Mouse (Mus musculus) small intestine, adult 10 weeks (tissue): ENCODE data around the gene Txndc15. TPM values are rescaled to one million over a fixed set of nuclear protein-coding genes. Genes with fewer than 3 reads are reported as not detected.

Source experiments
- polyA plus RNA-seq: library from polyadenylated mRNA; stranded (reverse); fragments of 350-450 nt; fragmentation: Illumina TruSeq; extraction: RNeasy Lipid Tissue Mini Kit (QIAGEN cat#74804); gene quantifications from one replicate; pipeline ENCODE4 v1.2.3, GENCODE M21; 2014; ENCODE audit warnings: low replicate concordance

Gene Txndc15
- polyA plus RNA-seq, result 83.0 TPM

GRCm38 (mm10) chr13:55714501-55715166 lies at the start of gene Txndc15:
TSS of gene Txndc15 (plus strand) at chr13:55714650.

DNA sequence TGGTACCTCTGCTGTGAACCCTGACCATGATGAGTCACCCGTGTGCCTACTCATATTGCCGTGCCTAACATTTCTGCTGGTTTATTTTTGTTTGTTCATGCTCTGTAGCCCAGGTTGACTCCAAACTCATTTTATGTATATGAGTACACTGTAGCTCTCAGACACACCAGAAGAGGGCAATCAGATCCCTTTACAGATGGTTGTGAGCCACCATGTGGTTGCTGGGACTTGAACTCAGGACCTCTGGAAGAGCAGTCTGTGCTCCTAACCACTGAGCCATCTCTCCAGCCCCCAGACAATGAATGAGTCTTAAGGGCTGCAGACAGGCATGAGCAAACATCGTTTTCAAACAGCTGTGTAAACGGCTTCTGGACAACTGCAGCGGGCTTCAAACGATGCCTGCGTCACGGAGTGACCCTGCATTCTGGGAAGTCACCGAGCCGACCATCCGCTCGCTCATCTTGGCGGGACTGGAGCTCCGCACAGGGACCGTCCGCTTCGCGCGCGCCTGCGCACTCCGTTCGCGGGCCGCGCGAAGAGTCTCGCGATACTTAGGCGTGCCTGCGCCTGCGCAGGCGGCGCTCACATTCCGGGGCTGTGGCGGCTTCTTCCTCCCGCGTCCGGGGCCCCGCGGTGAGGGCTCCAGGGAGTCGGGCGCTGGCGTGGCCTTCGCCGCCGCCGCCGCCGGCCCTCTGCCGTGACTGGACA lies 21.8 kb upstream of the Txndc15 start, which contains the start of gene B230219D22Rik:
TSS of gene B230219D22Rik (plus strand) at position 590 of the 708 bp plus-strand sequence.

GRCm38 (mm10) chr13:55727120-55727838 lies 12.8 kb downstream of the Txndc15 start, which contains the start of gene Pcbd2:
TSS of gene Pcbd2 (plus strand) at chr13:55727368.

Other genes with a start within 250 kb of the Txndc15 start
- 0.26 TPM for gene Dbn1, start 226.5 kb upstream of the Txndc15 start, polyA plus RNA-seq
- 0.26 TPM for gene Pdlim7, start 201.0 kb upstream of the Txndc15 start, polyA plus RNA-seq
- 0.19 TPM for gene Dok3, start 185.4 kb upstream of the Txndc15 start, polyA plus RNA-seq
- 1.0 TPM for gene Ddx41, start 178.0 kb upstream of the Txndc15 start, polyA plus RNA-seq
- gene Fam193b, start 143.5 kb upstream of the Txndc15 start, polyA plus RNA-seq, result 3.7 TPM
- gene Tmed9, start 140.9 kb upstream of the Txndc15 start, polyA plus RNA-seq, result 22.9 TPM
- gene B4galt7, start 114.8 kb upstream of the Txndc15 start, polyA plus RNA-seq, result 1.4 TPM
- gene Caml, start 91.6 kb upstream of the Txndc15 start, polyA plus RNA-seq, result 48.8 TPM
- 63.4 TPM for gene Ddx46, start 79.6 kb upstream of the Txndc15 start, polyA plus RNA-seq
- gene B230219D22Rik, start 21.5 kb upstream of the Txndc15 start, polyA plus RNA-seq, result 83.1 TPM
- gene Pcbd2, start 12.7 kb downstream of the Txndc15 start, polyA plus RNA-seq, result 12.2 TPM
- gene Catsper3, start 69.9 kb downstream of the Txndc15 start, polyA plus RNA-seq, result not detected
- gene Pitx1, start 121.5 kb downstream of the Txndc15 start, polyA plus RNA-seq, result not detected